Mouse (Mus musculus) megakaryocyte, embryonic 14.5 days (primary cell): ENCODE data around the gene Psmb7. TPM values are rescaled to one million over a fixed set of nuclear protein-coding genes. Genes with fewer than 3 reads are reported as not detected.

Experiments used
- H3K27me3 ChIP-seq: replicated peaks from 2 replicates; pipeline ENCODE3; 2012; ENCODE audit warnings: inconsistent platforms
- H3K36me3 ChIP-seq: replicated peaks from 2 replicates; pipeline ENCODE3; 2012; ENCODE audit warnings: low read length, inconsistent platforms, mixed read lengths
- H3K4me1 ChIP-seq: 2 replicates; pipeline ENCODE4 v1.6.1; 2012; ENCODE audit warnings: inconsistent platforms
- H3K4me3 ChIP-seq: replicated peaks from 2 replicates; pipeline ENCODE3; 2012; ENCODE audit warnings: moderate library complexity, mild to moderate bottlenecking, inconsistent platforms
- H3K9me3 ChIP-seq: 2 replicates; pipeline ENCODE4 v1.6.1; 2012; ENCODE audit warnings: inconsistent platforms
- FLI1 ChIP-seq: IDR thresholded peaks from 2 replicates; pipeline ENCODE4 v1.6.1; 2012; ENCODE audit warnings: low read length, inconsistent platforms, mixed read lengths
- GATA1 ChIP-seq: IDR thresholded peaks from 3 replicates; pipeline ENCODE4 v1.6.1; 2012; ENCODE audit warnings: mixed read lengths, low read length, inconsistent platforms, borderline replicate concordance
- polyA plus RNA-seq: library from polyadenylated mRNA; stranded (reverse); fragments of >175 nt; gene quantifications from 2 replicates; pipeline ENCODE4 v1.2.3, GENCODE M21; 2012; ENCODE audit warnings: low replicate concordance; ENCODE audit not compliant: insufficient read depth

Psmb7 gene
- polyA plus RNA-seq, 1 experiment, result 12.4 TPM

GRCm38 (mm10) chr2:38547793-38548517 lies 95.9 kb downstream of the Psmb7 start:
- TF ChIP-seq GATA1, result no peak
- no peak for TF ChIP-seq FLI1
- H3K4me3 ChIP-seq, result no peak overlapping the region
- H3K4me1 ChIP-seq, result no peaks in the 10 kb centered on the region
- H3K27me3 ChIP-seq, result peaks cover 71% of the 10 kb centered on the region
- H3K9me3 ChIP-seq, result peaks cover 10% of the 10 kb centered on the region; the same call in 1 of the 2 replicates
- no peaks in the 10 kb centered on the region for H3K36me3 ChIP-seq

- TF ChIP-seq FLI1, result no peak
- TF ChIP-seq GATA1, result no peak
- Histone ChIP-seq H3K27me3 (peaks cover 78% of the 10 kb centered on the region), H3K4me1 (peaks cover 3% of the 10 kb centered on the region), H3K4me3 (no peak overlapping the region), H3K9me3 (peaks cover 10% of the 10 kb centered on the region; the same call in 1 of the 2 replicates), H3K36me3 (no peaks in the 10 kb centered on the region)
Measured at GRCm38 (mm10) chr2:38546748-38547147, 97.1 kb downstream of the Psmb7 start.

- Histone ChIP-seq H3K4me3 (no peak overlapping the region), H3K9me3 (peaks cover 10% of the 10 kb centered on the region; the same call in 1 of the 2 replicates), H3K27me3 (peaks cover 79% of the 10 kb centered on the region), H3K4me1 (peaks cover 9% of the 10 kb centered on the region), H3K36me3 (no peaks in the 10 kb centered on the region)
- TF ChIP-seq FLI1 (no peak), GATA1 (no peak)
Measured at GRCm38 (mm10) chr2:38546222-38546621, 97.7 kb downstream of the Psmb7 start.

- Histone ChIP-seq H3K27me3 (peaks cover 80% of the 10 kb centered on the region), H3K4me1 (peaks cover 14% of the 10 kb centered on the region), H3K9me3 (peaks cover 10% of the 10 kb centered on the region; the same call in 1 of the 2 replicates), H3K4me3 (no peak overlapping the region), H3K36me3 (no peaks in the 10 kb centered on the region)
- no peak for TF ChIP-seq FLI1
- TF ChIP-seq GATA1, result no peak
Measured at GRCm38 (mm10) chr2:38545706-38546105, 98.2 kb downstream of the Psmb7 start.

GRCm38 (mm10) chr2:38544982-38545381 lies 98.9 kb downstream of the Psmb7 start:
- Histone ChIP-seq H3K4me1 (peaks cover 17% of the 10 kb centered on the region), H3K4me3 (no peak overlapping the region), H3K9me3 (peaks cover 8% of the 10 kb centered on the region; the same call in 1 of the 2 replicates), H3K27me3 (peaks cover 78% of the 10 kb centered on the region), H3K36me3 (no peaks in the 10 kb centered on the region)
- no peak for TF ChIP-seq GATA1
- no peak for TF ChIP-seq FLI1

GRCm38 (mm10) chr2:38544341-38544740 lies 99.5 kb downstream of the Psmb7 start:
- H3K9me3 ChIP-seq, result 0 out of 2 replicates have a peak, but pooled peaks cover 3% of the 10 kb centered on the region
- TF ChIP-seq FLI1 (no peak), GATA1 (no peak)
- H3K4me3 ChIP-seq, result no peak overlapping the region
- H3K27me3 ChIP-seq, result peaks cover 79% of the 10 kb centered on the region
- H3K36me3 ChIP-seq, result no peaks in the 10 kb centered on the region
- peaks cover 20% of the 10 kb centered on the region for H3K4me1 ChIP-seq

GRCm38 (mm10) chr2:38543158-38543557 lies 100.7 kb downstream of the Psmb7 start:
- TF ChIP-seq FLI1, result no peak
- TF ChIP-seq GATA1, result no peak
- no peaks in the 10 kb centered on the region for H3K36me3 ChIP-seq
- H3K4me1 ChIP-seq, result peaks cover 20% of the 10 kb centered on the region
- H3K9me3 ChIP-seq, result no peaks in the 10 kb centered on the region
- no peak overlapping the region for H3K4me3 ChIP-seq
- H3K27me3 ChIP-seq, result peaks cover 84% of the 10 kb centered on the region

- H3K36me3 ChIP-seq, result no peaks in the 10 kb centered on the region
- peaks cover 21% of the 10 kb centered on the region for H3K4me1 ChIP-seq
- no peak for TF ChIP-seq FLI1
- no peak for TF ChIP-seq GATA1
- H3K4me3 ChIP-seq, result no peak overlapping the region
- H3K9me3 ChIP-seq, result no peaks in the 10 kb centered on the region
- peaks cover 86% of the 10 kb centered on the region for H3K27me3 ChIP-seq
Measured at GRCm38 (mm10) chr2:38542366-38542765, 101.5 kb downstream of the Psmb7 start.

GRCm38 (mm10) chr2:38541570-38541969 lies 102.3 kb downstream of the Psmb7 start:
- peaks cover 86% of the 10 kb centered on the region for H3K27me3 ChIP-seq
- no peak overlapping the region for H3K4me3 ChIP-seq
- TF ChIP-seq GATA1, result no peak
- no peak for TF ChIP-seq FLI1
- no peaks in the 10 kb centered on the region for H3K9me3 ChIP-seq
- H3K36me3 ChIP-seq, result no peaks in the 10 kb centered on the region
- H3K4me1 ChIP-seq, result peaks cover 29% of the 10 kb centered on the region

- Histone ChIP-seq H3K9me3 (no peaks in the 10 kb centered on the region), H3K36me3 (no peaks in the 10 kb centered on the region), H3K4me3 (no peak overlapping the region), H3K27me3 (peaks cover 86% of the 10 kb centered on the region), H3K4me1 (peaks cover 34% of the 10 kb centered on the region)
- TF ChIP-seq FLI1 (no peak), GATA1 (no peak)
Measured at GRCm38 (mm10) chr2:38541101-38541500, 102.8 kb downstream of the Psmb7 start.
